Mouse (Mus musculus): ENCODE results near the gene Nrtn.

- no peak for TF ChIP-seq CTCF (IDR thresholded peaks at IDR 0.05; ENCODE audit: borderline replicate concordance, insufficient read depth, low read length)
- TF ChIP-seq POLR2A (IDR thresholded peaks at IDR 0.05; ENCODE audit: low read depth, low read length), result no peak
Observed at GRCm38 (mm10) chr17:56761077-56761476, 3.7 kb upstream of the Nrtn start.
